Mouse (Mus musculus) liver, postnatal 0 days (tissue): Measurements from ENCODE around the gene Boc.

Experiments used
- CTCF ChIP-seq: sonication (generic); IDR thresholded peaks from 2 replicates; pipeline ENCODE4 v1.5.1; 2016; ENCODE audit warnings: antibody characterized with exemption, low read depth
- EP300 ChIP-seq: IDR thresholded peaks from 2 replicates; pipeline ENCODE4 v1.6.1; 2016; ENCODE audit warnings: antibody characterized with exemption, low read depth, mild to moderate bottlenecking

DNA sequence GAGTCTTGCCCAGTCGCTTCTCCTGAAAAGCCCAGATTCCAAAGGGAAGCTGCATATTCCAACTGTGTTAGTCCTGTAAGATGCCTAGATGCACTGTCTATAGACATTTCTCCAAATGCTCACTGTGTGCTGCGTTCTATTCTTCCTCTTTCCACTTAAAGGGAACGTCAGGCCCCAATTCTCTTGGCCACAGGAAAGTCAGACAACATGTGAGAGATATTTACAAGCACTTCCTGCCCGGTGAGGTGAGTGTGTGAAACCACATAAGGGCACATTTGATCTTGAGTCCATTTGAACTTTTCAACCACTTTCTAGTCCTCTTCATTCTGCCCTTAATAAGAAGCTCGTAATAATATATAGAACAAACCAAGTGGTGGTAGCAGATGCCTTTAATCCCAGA, 50.7 kb downstream of the Boc start:
- no peak for TF ChIP-seq CTCF
- TF ChIP-seq EP300, result no peak
